Mouse (Mus musculus) gastrocnemius, postnatal 14 days (tissue): ENCODE data around the gene 1700006A11Rik. TPM values are rescaled to one million over a fixed set of nuclear protein-coding genes. Genes with fewer than 3 reads are reported as not detected.
"Not testable (repeated sequence)": the region's sequence is repeated elsewhere in the genome, so short reads cannot be mapped to it uniquely, and the experiment has no call there.

Experiments
- DNase-seq: peaks from one replicate; pipeline ENCODE4 v3.0.0; 2021; ENCODE audit warnings: mixed read lengths
- intact Hi-C: fragments of 180-260 bp; cut with DNase I; formaldehyde crosslinking; loops from one replicate; pipeline ENCODE4 v1.15.1; 2025; ENCODE audit warnings: low total_unique reads
- long read RNA-seq, 2 experiments: library from polyadenylated mRNA; stranded (forward); transcript quantifications; one replicate each; pipeline ENCODE4 v2.0.0; 2021
- total RNA-seq, 2 experiments: library from RNA; stranded (reverse); gene quantifications; 2 replicates each; pipeline ENCODE4 v1.2.3; 2021

The 1700006A11Rik gene
- total RNA-seq = not detected
- long read RNA-seq, experiment 1 = 0 reads
- long read RNA-seq, experiment 2 = 0 reads

DNA sequence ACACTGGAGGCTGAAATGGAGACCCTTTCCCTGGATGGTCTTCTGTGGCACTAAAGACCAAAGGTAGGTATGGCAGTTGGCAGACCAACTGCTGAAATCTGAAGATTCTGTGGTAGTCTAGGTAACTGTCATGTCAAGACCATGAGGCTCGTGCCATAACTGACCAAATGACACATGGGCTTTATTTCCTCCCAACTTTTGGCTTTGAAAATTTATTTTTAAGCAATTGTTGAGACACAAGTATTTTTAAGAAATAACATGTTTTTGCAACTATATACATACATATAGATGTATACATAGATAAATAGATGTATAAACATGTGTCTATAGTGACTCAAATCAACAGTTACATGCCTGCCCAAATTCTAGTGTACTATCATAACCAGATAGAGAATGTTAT is at the start of gene 1700006A11Rik:
Gene 1700006A11Rik, minus strand, starts transcription at position 101 of the 400 bp plus-strand sequence.
- intact Hi-C loops = no loop called here
- DNase-seq = no peak

GRCm38 (mm10) chr3:124474291-124474690 is 48.5 kb upstream of the 1700006A11Rik start:
- intact Hi-C loops, DNase-seq: not testable (repeated sequence)

DNA sequence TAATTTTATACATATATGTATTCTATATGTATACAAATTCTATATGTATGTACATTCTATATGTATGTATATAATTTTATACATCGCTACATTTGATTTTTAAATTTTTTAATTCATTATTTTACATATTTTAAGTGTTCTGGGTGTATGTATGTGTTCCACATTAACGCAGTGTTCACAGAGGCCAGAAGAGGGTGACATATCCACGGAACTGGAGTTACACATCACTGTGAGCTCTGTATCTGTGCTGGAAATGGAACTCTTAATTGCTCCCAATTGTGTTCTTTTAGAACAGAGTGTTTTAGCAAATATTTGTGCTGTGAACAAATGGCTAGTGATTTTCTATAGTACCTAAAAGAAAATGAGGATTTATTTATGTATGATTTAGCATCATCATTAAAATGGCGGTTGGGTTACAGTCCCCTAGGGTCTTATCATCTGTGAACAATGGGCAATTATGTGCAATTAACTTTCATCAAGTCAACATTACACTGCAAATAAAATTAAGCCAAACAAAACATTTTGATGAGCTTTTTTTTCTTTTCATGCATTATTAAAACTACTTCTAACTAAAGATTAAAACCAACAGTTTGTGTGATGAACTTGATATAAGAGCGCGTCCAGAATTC is 40.4 kb upstream of the 1700006A11Rik start:
- intact Hi-C loops = no loop called here
- DNase-seq = no peak

DNA sequence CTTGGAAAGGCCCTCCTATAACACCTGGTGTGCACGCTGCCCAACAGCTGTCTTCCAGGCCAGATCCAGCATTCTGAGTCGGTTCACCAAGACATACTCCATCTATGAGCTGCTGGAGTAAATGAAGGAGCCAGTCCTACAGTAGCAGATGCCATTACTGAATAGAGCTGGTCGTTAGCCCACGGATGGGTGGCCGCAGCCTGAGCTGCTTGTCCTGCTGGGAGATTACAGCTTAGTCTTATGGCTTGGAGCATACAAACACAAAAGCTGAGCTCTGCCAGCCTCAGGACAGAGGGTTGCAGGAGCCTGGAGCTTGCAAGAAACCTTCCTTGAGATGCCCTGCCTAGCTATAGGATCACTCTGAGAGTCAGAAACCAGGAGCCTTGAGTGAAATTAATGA is 33.6 kb downstream of the 1700006A11Rik start:
- intact Hi-C loops = no loop called here
- no peak for DNase-seq

- intact Hi-C loops = no loop called here
- no peak for DNase-seq
These were observed 35.7 kb downstream of the 1700006A11Rik start for GRCm38 (mm10) chr3:124390101-124390500.

DNA sequence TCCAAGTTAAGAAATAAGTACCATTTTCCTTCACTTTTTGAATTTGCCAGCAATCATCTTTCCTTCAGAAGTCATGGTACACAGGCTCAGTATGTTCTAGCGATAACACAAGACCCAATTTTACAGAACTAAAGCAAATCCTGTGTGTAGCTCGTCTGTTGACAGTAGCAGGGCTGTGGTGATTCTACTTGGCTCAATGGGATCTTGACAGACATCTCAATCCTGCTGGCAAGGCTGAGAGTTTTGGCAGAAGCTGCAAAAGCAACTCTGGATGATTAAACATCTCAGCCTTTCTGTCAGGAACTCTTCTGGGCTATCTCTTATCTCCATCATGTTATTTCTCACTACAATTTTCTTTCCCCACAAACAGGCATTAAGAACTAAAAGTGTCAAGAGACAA is 36.2 kb downstream of the 1700006A11Rik start:
- DNase-seq = no peak
- intact Hi-C loops = no loop called here

DNA sequence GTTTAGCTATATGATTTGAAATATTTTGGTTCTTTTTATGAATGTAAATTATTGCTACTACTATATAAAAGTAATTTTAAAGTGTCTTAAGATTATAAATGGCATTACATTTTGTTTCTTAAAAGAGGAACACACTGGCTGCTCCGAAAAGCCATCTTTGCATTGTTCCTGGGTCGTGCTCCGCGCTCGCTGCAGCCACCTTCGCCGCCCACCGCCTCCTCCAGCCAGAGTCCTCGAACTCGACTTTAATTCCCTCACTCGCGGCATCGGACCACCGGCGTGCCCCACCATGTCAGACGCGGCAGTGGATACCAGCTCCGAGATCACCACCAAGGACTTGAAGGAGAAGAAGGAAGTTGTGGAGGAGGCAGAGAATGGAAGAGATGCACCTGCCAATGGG is 40.5 kb downstream of the 1700006A11Rik start:
- DNase-seq, intact Hi-C loops: not testable (repeated sequence)

GRCm38 (mm10) chr3:124372031-124372430 is 53.8 kb downstream of the 1700006A11Rik start:
- intact Hi-C loops = no loop called here
- DNase-seq = no peak

GRCm38 (mm10) chr3:124357533-124357932 is 68.3 kb downstream of the 1700006A11Rik start:
- intact Hi-C loops = no loop called here

More at GRCm38 (mm10) chr3:124357533-124357932, 68.3 kb downstream of the 1700006A11Rik start:
- DNase-seq = no peak

Other genes starting within 250 kb of the 1700006A11Rik start
- under 1 TPM; 0.24 to 0.39 TPM for gene Tram1l1, start 105.2 kb downstream of the 1700006A11Rik start, total RNA-seq
- gene 1700003H04Rik, start 155.1 kb upstream of the 1700006A11Rik start, total RNA-seq = not detected